Mouse (Mus musculus) liver, embryonic 14.5 days (tissue): ENCODE data around the gene Mgat4b.

Experiments used
- CTCF ChIP-seq: IDR thresholded peaks from 2 replicates; pipeline ENCODE4 v1.5.1; 2016; ENCODE audit warnings: antibody characterized with exemption, low read depth, control low read depth
- EP300 ChIP-seq: IDR thresholded peaks from 2 replicates; pipeline ENCODE4 v1.6.1; 2016; ENCODE audit warnings: antibody characterized with exemption, low read depth

DNA sequence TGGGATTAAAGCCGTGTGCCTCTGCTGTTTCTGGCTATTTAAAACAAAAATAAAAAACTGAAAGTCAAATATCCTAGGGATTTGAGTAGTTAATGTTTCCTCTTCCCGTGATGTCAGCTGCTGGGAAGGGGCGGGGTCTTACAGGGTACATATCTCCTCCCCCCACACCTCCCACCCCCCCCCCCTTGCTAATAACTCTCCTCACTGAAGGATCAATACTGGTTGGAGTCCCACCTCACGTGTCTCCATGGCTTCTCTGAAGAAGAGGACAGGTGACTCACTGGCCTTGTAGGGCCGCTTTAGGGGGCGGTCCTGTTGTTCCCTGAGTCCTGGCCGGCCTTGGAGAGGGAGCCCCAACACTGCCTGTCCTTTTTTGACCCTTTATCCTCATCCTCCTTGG is 22.0 kb upstream of the Mgat4b start:
- TF ChIP-seq CTCF, result no peak
- TF ChIP-seq EP300, result no peak
